Mouse (Mus musculus) neural tube, embryonic 14.5 days (tissue): ENCODE data around the gene AL732309.1. TPM values are rescaled to one million over a fixed set of nuclear protein-coding genes. Genes with fewer than 3 reads are reported as not detected.
A peak's percentile ranks its signal among the peaks of the same experiment; 100 is the strongest.

ENCODE experiments used
- ATAC-seq: fragments of 200-750 bp; cut with Nextera tagmentation; 2 replicates; pipeline ENCODE4 v1.8.0; 2017; ENCODE audit warnings: low read depth, mild to moderate bottlenecking, moderate TSS enrichment, moderate library complexity
- H3K27ac ChIP-seq: fragments of 300-500 bp; sonication (generic); 2 replicates; pipeline ENCODE4 v1.5.1; 2014; ENCODE audit warnings: low read depth, mild to moderate bottlenecking, control low read depth, low read length, moderate library complexity, mixed read lengths
- H3K27me3 ChIP-seq: fragments of 300-500 bp; sonication (generic); 2 replicates; pipeline ENCODE4 v1.6.1; 2014; ENCODE audit warnings: low read length; ENCODE audit not compliant: control insufficient read depth, insufficient read depth
- H3K36me3 ChIP-seq: fragments of 300-500 bp; sonication (generic); 2 replicates; pipeline ENCODE4 v1.6.1; 2014; ENCODE audit warnings: low read length, mixed read lengths; ENCODE audit not compliant: control insufficient read depth, insufficient read depth
- H3K4me1 ChIP-seq: fragments of 300-500 bp; sonication (generic); 2 replicates; pipeline ENCODE4 v1.6.1; 2014; ENCODE audit warnings: low read length; ENCODE audit not compliant: control insufficient read depth, insufficient read depth
- H3K4me2 ChIP-seq: fragments of 300-500 bp; sonication (generic); 2 replicates; pipeline ENCODE4 v1.6.1; 2014; ENCODE audit warnings: mild to moderate bottlenecking, low read depth, low read length, control low read depth
- H3K4me3 ChIP-seq: fragments of 300-500 bp; sonication (generic); 2 replicates; pipeline ENCODE4 v1.5.1; 2014; ENCODE audit warnings: low read depth, low read length, control low read depth, mixed read lengths
- H3K9ac ChIP-seq: fragments of 300-500 bp; sonication (generic); replicated peaks from 2 replicates; pipeline ENCODE4 v1.6.1; 2014; ENCODE audit warnings: low read depth, mild to moderate bottlenecking, control low read depth, low read length, mixed read lengths
- H3K9me3 ChIP-seq: fragments of 300-500 bp; sonication (generic); 2 replicates; pipeline ENCODE4 v1.6.1; 2016; ENCODE audit warnings: low read length; ENCODE audit not compliant: control insufficient read depth
- WGBS: fragments of 180-500 bp; shearing (Covaris S2); extraction: QIAGEN DNeasy Blood & Tissue Kit; methylation state at CpG from one replicate; pipeline ENCODE4 v1.1.7; 2014; 5-methylcytosine and 5-hydroxymethylcytosine counted together
- polyA plus RNA-seq: library from polyadenylated mRNA; unstranded; fragments of >200 nt; fragmentation: Nextera tagmentation; extraction: Ambion mirVana; gene quantifications from 2 replicates; pipeline ENCODE4 v1.2.1, GENCODE M21; 2014

The AL732309.1 gene
- polyA plus RNA-seq, 1 experiment from 2014 or later: 7.1 TPM

DNA sequence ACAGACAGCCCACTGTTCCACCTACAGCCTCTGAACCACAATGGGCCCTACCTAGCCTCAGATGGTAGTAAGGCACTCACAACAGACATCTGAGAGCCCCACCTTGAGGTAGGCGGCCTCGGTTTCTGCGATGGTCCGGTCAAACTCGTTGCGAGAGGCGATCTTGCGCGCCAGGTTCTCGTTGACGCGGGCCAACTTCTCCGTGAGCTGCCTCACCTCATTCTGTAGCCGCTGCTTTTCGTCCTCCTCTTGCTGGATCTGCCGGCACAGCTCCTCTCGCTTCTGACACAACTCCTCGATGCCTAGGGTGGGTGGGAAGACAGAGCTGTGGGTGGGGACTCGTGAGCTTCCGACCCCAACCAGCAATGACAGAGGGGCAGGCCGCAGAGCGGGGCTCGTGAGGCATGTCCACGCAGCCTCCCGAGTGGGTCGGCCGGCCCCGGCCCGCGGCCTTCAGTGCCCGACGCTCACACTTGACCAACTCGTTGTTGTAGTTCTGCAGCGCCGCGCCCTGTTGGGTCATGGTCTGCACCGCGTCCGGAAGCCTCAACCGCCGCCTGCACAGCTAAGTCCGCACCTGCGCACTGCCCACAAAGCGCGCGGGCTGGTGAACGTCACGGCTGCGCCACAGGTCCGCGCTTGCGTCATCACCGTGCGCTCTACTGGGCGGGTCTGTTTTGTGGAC is 25.3 kb upstream of the AL732309.1 start, which contains the start of the genes Ssna1 and Anapc2:
TSS of gene Ssna1 (minus strand) at position 612 of the 685 bp plus-strand sequence.
TSS of gene Anapc2 (plus strand) at position 652 of the 685 bp plus-strand sequence.
- Histone ChIP-seq H3K4me3 (peak within 1 kb of the TSS; percentile 86), H3K4me2 (peak within 1 kb of the TSS; percentile 95), H3K36me3 (peaks cover 36% of the 10 kb centered on the region), H3K27me3 (no peaks in the 10 kb centered on the region), H3K9ac (peak within 1 kb of the TSS; percentile 76), H3K27ac (peak within 1 kb of the TSS; percentile 82), H3K4me1 (peaks cover 32% of the 10 kb centered on the region), H3K9me3 (no peaks in the 10 kb centered on the region)
- WGBS: under 1% methylated on average over 53 of the region's 55 CpGs
- peak; percentile 95 for ATAC-seq

DNA sequence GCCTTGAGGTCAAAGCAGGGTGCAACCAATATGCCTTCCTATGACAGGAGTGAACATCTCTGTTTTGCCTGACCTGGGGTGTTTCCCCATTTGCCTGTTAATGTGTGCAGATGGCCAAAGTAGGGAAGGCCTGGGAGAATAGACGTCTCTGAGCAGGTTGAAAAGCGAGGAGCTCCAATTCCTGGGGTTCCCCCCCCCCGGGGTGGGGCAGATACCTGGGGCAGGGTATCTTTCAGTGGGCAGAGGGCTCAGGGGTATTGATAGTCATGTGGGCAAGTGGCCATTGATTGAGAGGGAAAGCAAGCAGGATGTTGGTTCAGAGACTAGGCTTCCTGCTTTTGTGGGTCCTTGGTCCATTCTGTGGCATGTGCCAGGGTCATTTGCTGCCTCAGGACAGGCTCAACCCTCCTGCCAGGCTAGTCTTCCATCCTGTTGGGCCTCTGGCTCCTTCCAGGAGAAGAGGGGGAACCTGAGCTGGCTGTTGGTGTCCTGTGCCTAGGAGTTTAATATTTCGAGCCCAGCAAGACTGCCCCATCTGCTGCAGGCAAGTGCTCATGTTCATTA is 21.2 kb upstream of the AL732309.1 start:
- Histone ChIP-seq H3K4me1 (peaks cover 60% of the 10 kb centered on the region), H3K36me3 (peaks cover 16% of the 10 kb centered on the region), H3K27me3 (no peaks in the 10 kb centered on the region), H3K4me3 (no peak overlapping the region), H3K27ac (no peak overlapping the region), H3K4me2 (peak overlapping the region; percentile 11; the same call in 1 of the 2 replicates), H3K9me3 (no peaks in the 10 kb centered on the region), H3K9ac (no peak overlapping the region)
- no peak for ATAC-seq
- 73% methylated on average over 4 of the region's 4 CpGs for WGBS

- Histone ChIP-seq H3K27me3 (no peaks in the 10 kb centered on the region), H3K9me3 (no peaks in the 10 kb centered on the region), H3K4me3 (no peak overlapping the region), H3K27ac (peak overlapping the region; percentile 61; the same call in 1 of the 2 replicates), H3K9ac (no peak overlapping the region), H3K36me3 (peaks cover 16% of the 10 kb centered on the region), H3K4me1 (peaks cover 60% of the 10 kb centered on the region), H3K4me2 (peak overlapping the region; percentile 11; the same call in 1 of the 2 replicates)
- ATAC-seq: no peak
These were observed 20.6 kb upstream of the AL732309.1 start for GRCm38 (mm10) chr2:25267241-25267640.

DNA sequence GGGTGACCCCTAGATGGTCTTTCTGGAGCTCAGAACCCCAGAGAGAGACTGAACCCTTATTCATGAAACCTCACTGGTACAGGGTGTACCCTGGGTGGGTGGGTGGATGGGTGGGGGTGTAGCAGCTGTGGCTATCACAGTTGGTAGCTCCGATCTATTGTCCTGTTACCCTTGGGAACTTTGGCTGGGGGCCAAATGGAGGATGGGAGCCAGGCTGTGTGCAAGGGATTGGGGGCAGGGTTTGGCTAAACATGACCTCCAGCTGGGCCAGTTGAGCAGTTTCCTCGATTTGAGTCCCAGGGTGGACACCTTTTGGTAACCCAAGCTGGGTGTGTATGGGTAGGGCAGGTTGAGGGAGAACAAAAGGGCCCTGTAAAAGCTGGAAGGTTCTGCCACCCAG is 20.1 kb upstream of the AL732309.1 start:
- H3K4me3 ChIP-seq: no peak overlapping the region
- WGBS: 27% methylated on average over 2 of the region's 2 CpGs
- no peak for ATAC-seq
- H3K36me3 ChIP-seq: peaks cover 16% of the 10 kb centered on the region
- H3K4me2 ChIP-seq: peak overlapping the region; percentile 99; the same call in 1 of the 2 replicates
- H3K4me1 ChIP-seq: peaks cover 60% of the 10 kb centered on the region
- H3K27me3 ChIP-seq: no peaks in the 10 kb centered on the region
- no peaks in the 10 kb centered on the region for H3K9me3 ChIP-seq
- H3K27ac ChIP-seq: peak overlapping the region; percentile 64
- H3K9ac ChIP-seq: peak overlapping the region; percentile 32; the same call in 1 of the 2 replicates

DNA sequence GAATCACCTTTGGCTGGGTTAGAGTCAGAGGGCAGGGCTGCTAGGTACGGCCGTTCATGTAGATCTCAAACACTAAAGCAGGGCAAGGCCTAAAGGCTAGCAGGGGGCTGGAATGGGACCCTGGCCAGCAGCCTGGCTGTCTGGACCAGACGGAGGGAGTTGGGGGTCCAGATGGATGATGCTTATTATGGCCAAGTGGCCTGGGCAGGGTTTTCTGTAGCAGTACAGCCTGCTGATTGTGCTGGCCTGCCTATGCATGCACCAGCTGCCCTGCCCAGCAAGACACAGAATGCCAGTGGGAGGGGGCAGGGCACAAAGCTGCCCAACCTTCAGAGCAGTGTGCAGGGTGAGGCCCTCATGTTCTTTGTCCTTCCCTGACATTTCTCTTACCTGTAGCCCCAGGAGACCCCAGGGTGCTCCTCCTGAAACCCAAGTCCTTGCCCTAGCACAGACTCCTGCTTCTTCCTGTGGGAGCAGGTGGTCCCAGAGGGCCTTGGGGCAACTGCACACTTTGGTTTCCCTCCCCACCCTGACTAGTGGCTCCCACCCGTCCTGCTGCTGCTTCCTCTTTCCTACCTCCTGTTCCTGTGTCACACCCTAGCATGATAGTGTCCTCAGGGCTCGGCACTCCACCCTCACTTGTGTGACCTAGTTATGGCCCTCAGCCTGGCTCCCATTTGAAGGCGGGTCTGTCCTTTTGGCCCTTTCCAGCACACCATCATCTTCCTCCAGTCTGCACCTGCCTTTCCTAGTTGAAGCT is 19.4 kb upstream of the AL732309.1 start:
- H3K36me3 ChIP-seq: peaks cover 16% of the 10 kb centered on the region
- peak overlapping the region; percentile 99 for H3K4me2 ChIP-seq
- no peaks in the 10 kb centered on the region for H3K27me3 ChIP-seq
- H3K4me1 ChIP-seq: peaks cover 54% of the 10 kb centered on the region
- 58% methylated on average over 6 of the region's 6 CpGs for WGBS
- peak overlapping the region; percentile 32; the same call in 1 of the 2 replicates for H3K9ac ChIP-seq
- peak overlapping the region; percentile 12; the same call in 1 of the 2 replicates for H3K4me3 ChIP-seq
- no peaks in the 10 kb centered on the region for H3K9me3 ChIP-seq
- no peak for ATAC-seq
- peak overlapping the region; percentile 64 for H3K27ac ChIP-seq

GRCm38 (mm10) chr2:25264851-25265250 is 18.2 kb upstream of the AL732309.1 start:
- peaks cover 50% of the 10 kb centered on the region for H3K4me1 ChIP-seq
- peak overlapping the region; percentile 99 for H3K4me2 ChIP-seq
- H3K36me3 ChIP-seq: peaks cover 11% of the 10 kb centered on the region
- no peak for ATAC-seq
- no peaks in the 10 kb centered on the region for H3K27me3 ChIP-seq
- 70% methylated on average over 3 of the region's 3 CpGs for WGBS
- peak overlapping the region; percentile 26 for H3K9ac ChIP-seq
- H3K9me3 ChIP-seq: no peaks in the 10 kb centered on the region
- H3K4me3 ChIP-seq: peak overlapping the region; percentile 12; the same call in 1 of the 2 replicates
- H3K27ac ChIP-seq: no peak overlapping the region

GRCm38 (mm10) chr2:25264286-25264660 is 17.6 kb upstream of the AL732309.1 start:
- no peak for ATAC-seq
- Histone ChIP-seq H3K36me3 (peaks cover 6% of the 10 kb centered on the region), H3K27ac (no peak overlapping the region), H3K4me3 (peak overlapping the region; percentile 71; the same call in 1 of the 2 replicates), H3K27me3 (no peaks in the 10 kb centered on the region), H3K9ac (peak overlapping the region; percentile 68; the same call in 1 of the 2 replicates), H3K4me2 (peak overlapping the region; percentile 99), H3K4me1 (peaks cover 50% of the 10 kb centered on the region), H3K9me3 (no peaks in the 10 kb centered on the region)
- 85% methylated on average over 5 of the region's 5 CpGs for WGBS

GRCm38 (mm10) chr2:25263623-25264285 is 17.1 kb upstream of the AL732309.1 start:
- no peaks in the 10 kb centered on the region for H3K9me3 ChIP-seq
- H3K4me2 ChIP-seq: peak overlapping the region; percentile 99
- no peaks in the 10 kb centered on the region for H3K27me3 ChIP-seq
- 11% methylated on average over 12 of the region's 12 CpGs for WGBS
- peak overlapping the region; percentile 68; the same call in 1 of the 2 replicates for H3K27ac ChIP-seq
- H3K4me3 ChIP-seq: peak overlapping the region; percentile 71
- H3K36me3 ChIP-seq: peaks cover under 1% of the 10 kb centered on the region
- peaks cover 50% of the 10 kb centered on the region for H3K4me1 ChIP-seq
- no peak for ATAC-seq
- H3K9ac ChIP-seq: peak overlapping the region; percentile 68
